Mouse (Mus musculus): ENCODE data around the gene Gpc6. TPM values are rescaled to one million over a fixed set of nuclear protein-coding genes. Genes with fewer than 3 reads are reported as not detected.

Gene Gpc6
- polyA plus RNA-seq, 1 experiment from 2014 or later, result 49.0 TPM

- no peak overlapping the region for H3K4me2 ChIP-seq
- no peaks in the 10 kb centered on the region for H3K27me3 ChIP-seq
- no peaks in the 10 kb centered on the region for H3K4me1 ChIP-seq (replicated peaks)
- no peaks in the 10 kb centered on the region for H3K36me3 ChIP-seq
- no peak for ATAC-seq (ENCODE audit: insufficient number of reproducible peaks, insufficient read depth, low FRiP score, low TSS enrichment, low read depth)
- no peak overlapping the region for H3K27ac ChIP-seq
- WGBS, result 65% methylated on average over 15 of the region's 15 CpGs
- H3K9me3 ChIP-seq, result no peaks in the 10 kb centered on the region
- no peak overlapping the region for H3K9ac ChIP-seq (replicated peaks)
- H3K4me3 ChIP-seq (replicated peaks), result no peak overlapping the region
These were observed 1026.2 kb downstream of the Gpc6 start for GRCm38 (mm10) chr14:117951265-117951664.

DNA sequence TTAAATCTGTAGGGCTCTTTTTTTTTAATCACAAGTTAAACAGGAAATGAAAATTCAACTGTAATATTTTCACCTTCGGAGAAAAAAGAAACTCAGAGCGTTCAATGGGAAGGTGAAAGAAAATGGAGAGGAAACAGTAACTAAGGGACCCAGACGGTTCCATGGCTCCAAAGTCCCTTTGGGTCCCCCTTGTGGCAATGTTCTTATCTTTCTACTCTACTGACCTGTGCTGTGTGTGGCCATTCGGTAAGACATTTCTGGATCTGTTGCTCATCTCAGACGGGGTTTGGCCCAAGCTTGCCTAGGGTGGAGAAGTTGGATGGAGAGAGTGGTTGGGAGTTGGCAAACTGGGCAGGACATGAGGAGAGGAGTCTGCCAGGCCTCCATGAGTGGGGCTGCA is 1026.6 kb downstream of the Gpc6 start:
- no peaks in the 10 kb centered on the region for H3K36me3 ChIP-seq
- 54% methylated on average over 5 of the region's 5 CpGs for WGBS
- ATAC-seq (ENCODE audit: insufficient number of reproducible peaks, insufficient read depth, low FRiP score, low TSS enrichment, low read depth), result no peak
- H3K27me3 ChIP-seq, result no peaks in the 10 kb centered on the region
- no peaks in the 10 kb centered on the region for H3K9me3 ChIP-seq
- no peak overlapping the region for H3K9ac ChIP-seq (replicated peaks)
- H3K4me1 ChIP-seq (replicated peaks), result no peaks in the 10 kb centered on the region
- H3K4me3 ChIP-seq (replicated peaks), result no peak overlapping the region
- no peak overlapping the region for H3K27ac ChIP-seq
- H3K4me2 ChIP-seq, result no peak overlapping the region

GRCm38 (mm10) chr14:117956051-117956450 is 1030.9 kb downstream of the Gpc6 start:
- H3K4me2 ChIP-seq, result no peak overlapping the region
- no peaks in the 10 kb centered on the region for H3K36me3 ChIP-seq
- no peak overlapping the region for H3K4me3 ChIP-seq (replicated peaks)
- no peaks in the 10 kb centered on the region for H3K4me1 ChIP-seq (replicated peaks)
- H3K9me3 ChIP-seq, result no peaks in the 10 kb centered on the region
- no peak overlapping the region for H3K27ac ChIP-seq
- WGBS, result 75% methylated on average over 3 of the region's 3 CpGs
- H3K27me3 ChIP-seq, result no peaks in the 10 kb centered on the region
- H3K9ac ChIP-seq (replicated peaks), result no peak overlapping the region
- ATAC-seq (ENCODE audit: insufficient number of reproducible peaks, insufficient read depth, low FRiP score, low TSS enrichment, low read depth), result no peak

GRCm38 (mm10) chr14:117958389-117958788 is 1033.3 kb downstream of the Gpc6 start:
- WGBS, result 92% methylated on average over 11 of the region's 11 CpGs
- ATAC-seq (ENCODE audit: insufficient number of reproducible peaks, insufficient read depth, low FRiP score, low TSS enrichment, low read depth), result no peak

GRCm38 (mm10) chr14:117961267-117961666 is 1036.2 kb downstream of the Gpc6 start:
- no peaks in the 10 kb centered on the region for H3K36me3 ChIP-seq
- no peak overlapping the region for H3K27ac ChIP-seq
- no peaks in the 10 kb centered on the region for H3K27me3 ChIP-seq
- ATAC-seq (ENCODE audit: insufficient number of reproducible peaks, insufficient read depth, low FRiP score, low TSS enrichment, low read depth), result no peak
- WGBS, result 59% methylated on average over 6 of the region's 6 CpGs
- no peaks in the 10 kb centered on the region for H3K9me3 ChIP-seq
- H3K9ac ChIP-seq (replicated peaks), result no peak overlapping the region
- H3K4me3 ChIP-seq (replicated peaks), result no peak overlapping the region
- H3K4me1 ChIP-seq (replicated peaks), result peaks cover 3% of the 10 kb centered on the region; the same call in 1 of the 2 replicates
- no peak overlapping the region for H3K4me2 ChIP-seq

More at GRCm38 (mm10) chr14:117958389-117958788, 1033.3 kb downstream of the Gpc6 start:
- Histone ChIP-seq H3K4me1 (replicated peaks) (peaks cover 3% of the 10 kb centered on the region; the same call in 1 of the 2 replicates), H3K9me3 (no peaks in the 10 kb centered on the region), H3K27me3 (no peaks in the 10 kb centered on the region), H3K9ac (replicated peaks) (no peak overlapping the region), H3K4me2 (no peak overlapping the region), H3K36me3 (no peaks in the 10 kb centered on the region), H3K27ac (no peak overlapping the region), H3K4me3 (replicated peaks) (no peak overlapping the region)

- Histone ChIP-seq H3K36me3 (no peaks in the 10 kb centered on the region), H3K4me3 (replicated peaks) (no peak overlapping the region), H3K9ac (replicated peaks) (no peak overlapping the region), H3K27me3 (no peaks in the 10 kb centered on the region), H3K9me3 (no peaks in the 10 kb centered on the region), H3K4me2 (no peak overlapping the region), H3K27ac (no peak overlapping the region), H3K4me1 (replicated peaks) (peaks cover 3% of the 10 kb centered on the region; the same call in 1 of the 2 replicates)
- no peak for ATAC-seq (ENCODE audit: insufficient number of reproducible peaks, insufficient read depth, low FRiP score, low TSS enrichment, low read depth)
- 93% methylated on average over 6 of the region's 6 CpGs for WGBS
These were observed 1036.7 kb downstream of the Gpc6 start for GRCm38 (mm10) chr14:117961844-117962243.

- no peak for ATAC-seq (ENCODE audit: insufficient number of reproducible peaks, insufficient read depth, low FRiP score, low TSS enrichment, low read depth)
- H3K9me3 ChIP-seq, result no peaks in the 10 kb centered on the region
- H3K4me3 ChIP-seq (replicated peaks), result no peak overlapping the region
- H3K4me1 ChIP-seq (replicated peaks), result peaks cover 3% of the 10 kb centered on the region; the same call in 1 of the 2 replicates
- no peaks in the 10 kb centered on the region for H3K36me3 ChIP-seq
- H3K27me3 ChIP-seq, result no peaks in the 10 kb centered on the region
- H3K4me2 ChIP-seq, result no peak overlapping the region
- no peak overlapping the region for H3K9ac ChIP-seq (replicated peaks)
- WGBS, result 58% methylated on average over 4 of the region's 4 CpGs
- no peak overlapping the region for H3K27ac ChIP-seq
These were observed 1037.3 kb downstream of the Gpc6 start for GRCm38 (mm10) chr14:117962453-117962852.

DNA sequence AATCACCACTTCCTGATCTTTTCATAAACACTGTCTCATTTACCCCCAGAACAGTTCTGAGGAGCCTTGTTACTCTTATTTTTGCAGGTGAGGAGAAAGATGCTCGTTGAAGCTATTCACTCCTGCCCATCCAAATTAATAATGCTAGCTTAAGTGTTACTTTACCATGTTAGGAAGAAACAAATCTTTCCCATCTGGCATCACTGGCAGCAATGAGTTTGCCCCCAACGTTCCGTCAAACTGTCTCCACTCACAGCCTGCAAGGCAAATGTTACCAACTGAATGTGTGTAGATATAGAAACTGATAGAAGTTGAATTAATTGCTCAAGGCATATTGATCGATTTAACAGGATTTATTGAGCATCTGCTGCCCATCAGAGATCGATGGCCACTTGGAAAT is 1047.5 kb downstream of the Gpc6 start:
- WGBS, result 91% methylated on average over 5 of the region's 5 CpGs
- no peak overlapping the region for H3K4me3 ChIP-seq (replicated peaks)
- H3K36me3 ChIP-seq, result 0 out of 2 replicates have a peak, but pooled peaks cover 6% of the 10 kb centered on the region
- no peaks in the 10 kb centered on the region for H3K9me3 ChIP-seq
- H3K27me3 ChIP-seq, result no peaks in the 10 kb centered on the region
- H3K4me1 ChIP-seq (replicated peaks), result no peaks in the 10 kb centered on the region
- no peak for ATAC-seq (ENCODE audit: insufficient number of reproducible peaks, insufficient read depth, low FRiP score, low TSS enrichment, low read depth)
- no peak overlapping the region for H3K4me2 ChIP-seq
- no peak overlapping the region for H3K9ac ChIP-seq (replicated peaks)
- no peak overlapping the region for H3K27ac ChIP-seq

DNA sequence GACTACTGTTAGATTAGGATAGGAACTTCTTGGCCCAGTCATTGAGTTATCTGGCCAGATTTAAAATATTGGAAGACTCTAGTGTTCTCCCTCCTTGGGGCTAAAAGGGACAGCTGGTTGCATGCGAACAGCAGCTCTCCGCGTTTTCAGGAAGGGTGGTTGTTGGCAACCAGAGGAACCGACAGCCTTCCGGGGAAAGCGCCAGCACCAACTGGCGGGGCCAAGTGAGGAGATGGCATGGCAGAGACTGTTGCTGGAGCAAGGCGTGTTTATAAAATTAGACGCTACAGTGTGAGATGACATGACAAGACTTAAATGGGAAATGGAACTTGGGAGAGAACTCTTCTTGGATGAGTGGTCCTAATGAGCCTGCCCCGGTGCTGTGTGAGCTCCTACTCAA is 1056.4 kb downstream of the Gpc6 start:
- 95% methylated on average over 10 of the region's 10 CpGs for WGBS

GRCm38 (mm10) chr14:117988444-117988843 is 1063.3 kb downstream of the Gpc6 start:
- no peak for ATAC-seq (ENCODE audit: insufficient number of reproducible peaks, insufficient read depth, low FRiP score, low TSS enrichment, low read depth)
- Histone ChIP-seq H3K4me3 (replicated peaks) (no peak overlapping the region), H3K9me3 (no peaks in the 10 kb centered on the region), H3K36me3 (no peaks in the 10 kb centered on the region), H3K9ac (replicated peaks) (no peak overlapping the region), H3K27me3 (no peaks in the 10 kb centered on the region; the same call in 1 of the 2 replicates), H3K4me1 (replicated peaks) (no peaks in the 10 kb centered on the region), H3K4me2 (no peak overlapping the region), H3K27ac (no peak overlapping the region)
- WGBS, result 85% methylated on average over 10 of the region's 10 CpGs

More for the DNA sequence above, 1056.4 kb downstream of the Gpc6 start:
- Histone ChIP-seq H3K4me3 (replicated peaks) (no peak overlapping the region), H3K9ac (replicated peaks) (no peak overlapping the region), H3K4me2 (no peak overlapping the region), H3K9me3 (no peaks in the 10 kb centered on the region), H3K4me1 (replicated peaks) (no peaks in the 10 kb centered on the region), H3K36me3 (no peaks in the 10 kb centered on the region), H3K27ac (no peak overlapping the region), H3K27me3 (no peaks in the 10 kb centered on the region; the same call in 1 of the 2 replicates)
- no peak for ATAC-seq (ENCODE audit: insufficient number of reproducible peaks, insufficient read depth, low FRiP score, low TSS enrichment, low read depth)

- no peak overlapping the region for H3K27ac ChIP-seq
- ATAC-seq (ENCODE audit: insufficient number of reproducible peaks, insufficient read depth, low FRiP score, low TSS enrichment, low read depth), result no peak
- no peaks in the 10 kb centered on the region for H3K27me3 ChIP-seq
- no peak overlapping the region for H3K4me2 ChIP-seq
- no peak overlapping the region for H3K4me3 ChIP-seq (replicated peaks)
- no peaks in the 10 kb centered on the region for H3K9me3 ChIP-seq
- WGBS, result 82% methylated on average over 8 of the region's 8 CpGs
- H3K36me3 ChIP-seq, result no peaks in the 10 kb centered on the region
- no peak overlapping the region for H3K9ac ChIP-seq (replicated peaks)
- no peaks in the 10 kb centered on the region for H3K4me1 ChIP-seq (replicated peaks)
These were observed 1065.1 kb downstream of the Gpc6 start for GRCm38 (mm10) chr14:117990203-117990602.

DNA sequence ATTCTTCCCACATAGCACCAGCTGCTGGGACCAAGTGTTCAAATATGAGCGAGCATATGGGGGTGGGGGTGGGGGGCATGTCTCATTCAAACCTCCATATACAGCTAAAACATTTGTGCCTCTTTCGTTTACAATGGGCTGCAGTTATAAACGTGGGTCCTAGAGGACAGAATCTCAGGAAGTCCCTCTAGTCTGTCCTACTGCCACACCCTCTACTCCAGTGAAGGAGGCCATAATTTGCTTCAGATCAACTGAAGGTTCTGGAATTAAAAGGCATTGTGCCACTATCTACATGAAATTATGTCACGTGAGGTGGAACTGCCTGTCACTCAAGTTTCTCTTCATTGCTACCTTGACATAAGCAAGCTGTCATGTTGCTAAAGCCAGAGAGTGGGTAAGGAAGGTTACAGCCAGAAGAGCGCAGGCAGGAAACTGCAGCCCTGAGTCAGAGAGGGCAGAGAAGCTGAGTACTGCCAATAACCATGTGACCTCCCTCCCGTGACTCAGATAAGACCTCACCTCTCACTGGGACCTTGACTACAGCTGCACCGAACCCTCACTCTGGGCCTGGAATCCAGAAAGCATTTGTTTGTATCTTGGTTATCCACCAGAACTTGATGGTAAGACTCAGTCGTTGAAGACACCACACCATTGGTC is 1067.6 kb downstream of the Gpc6 start:
- Histone ChIP-seq H3K4me3 (replicated peaks) (no peak overlapping the region), H3K36me3 (no peaks in the 10 kb centered on the region), H3K4me2 (no peak overlapping the region), H3K4me1 (replicated peaks) (no peaks in the 10 kb centered on the region), H3K27me3 (0 out of 2 replicates have a peak, but pooled peaks cover 3% of the 10 kb centered on the region), H3K9me3 (no peaks in the 10 kb centered on the region), H3K9ac (replicated peaks) (no peak overlapping the region), H3K27ac (no peak overlapping the region)
- 78% methylated on average over 8 of the region's 8 CpGs for WGBS
- no peak for ATAC-seq (ENCODE audit: insufficient number of reproducible peaks, insufficient read depth, low FRiP score, low TSS enrichment, low read depth)

Data from limb, embryonic 12.5 days (tissue).